Comparison of ENCODE assay signal across 34 mouse cellular contexts in genomic region chr4:111838882-111839281, GRCm38 (mm10).
"Had no signal": no experiment of that assay in that cellular context is flagged by ENCODE, and none has a peak within 500 bp of the region (broad histone marks: within the 10 kb centered on the region; RNA-seq: fewer than 3 reads in every experiment).

No protein-coding gene starts in this region.

- H3K9me3 ChIP-seq: heart, embryonic 10.5 days; heart, embryonic 12.5 days; heart, embryonic 15.5 days; hindbrain, embryonic 10.5 days; hindbrain, embryonic 12.5 days; hindbrain, embryonic 13.5 days; hindbrain, embryonic 15.5 days; intestine, embryonic 15.5 days; kidney, embryonic 15.5 days had no signal

- ATAC-seq: hindbrain, embryonic 16.5 days; inflammation-experienced regulatory T-cells, adult 6 months; intestine, embryonic 15.5 days; intestine, embryonic 16.5 days; intestine, postnatal 0 days had no signal

- DNase-seq: heart, postnatal 10 days; heart, postnatal 14 days; heart, postnatal 36 days; heart, postnatal 4 days; kidney, adult 11 months; kidney, adult 18-20 months; kidney, adult 2 months; kidney, adult 8-10 months; kidney, adult 9 months; kidney, postnatal 10 days; kidney, postnatal 14 days; kidney, postnatal 25 days; kidney, postnatal 36 days; kidney, postnatal 4 days; layer of hippocampus, adult 9-11 months; layer of hippocampus, postnatal 36 days had no signal

- H3K4me2 ChIP-seq: heart, embryonic 11.5 days; heart, embryonic 12.5 days; heart, embryonic 13.5 days; heart, embryonic 15.5 days; hindbrain, embryonic 12.5 days; hindbrain, embryonic 13.5 days; hindbrain, embryonic 14.5 days; hindbrain, embryonic 15.5 days; intestine, embryonic 15.5 days; kidney, embryonic 15.5 days had no signal

- H3K36me3 ChIP-seq: heart, embryonic 10.5 days; heart, embryonic 12.5 days; heart, embryonic 13.5 days; heart, embryonic 15.5 days; hindbrain, embryonic 10.5 days; hindbrain, embryonic 12.5 days; hindbrain, embryonic 13.5 days; hindbrain, embryonic 15.5 days; intestine, embryonic 15.5 days; kidney, embryonic 15.5 days had no signal

- H3K9ac ChIP-seq: heart, embryonic 12.5 days; heart, embryonic 13.5 days; heart, embryonic 15.5 days; hindbrain, embryonic 12.5 days; hindbrain, embryonic 13.5 days; hindbrain, embryonic 14.5 days; hindbrain, embryonic 15.5 days; intestine, embryonic 15.5 days; kidney, embryonic 15.5 days had no signal

- H3K4me3 ChIP-seq: heart, embryonic 10.5 days; heart, embryonic 12.5 days; heart, embryonic 13.5 days; heart, embryonic 15.5 days; hindbrain, embryonic 10.5 days; hindbrain, embryonic 12.5 days; hindbrain, embryonic 13.5 days; hindbrain, embryonic 15.5 days; intestine, embryonic 15.5 days; kidney, embryonic 15.5 days; layer of hippocampus, adult 2 months had no signal

- H3K4me1 ChIP-seq: heart, embryonic 10.5 days; heart, embryonic 12.5 days; heart, embryonic 13.5 days; heart, embryonic 15.5 days; hindbrain, embryonic 10.5 days; hindbrain, embryonic 12.5 days; hindbrain, embryonic 13.5 days; hindbrain, embryonic 15.5 days; intestine, embryonic 15.5 days; kidney, embryonic 15.5 days had no signal

- H3K27me3 ChIP-seq: heart, embryonic 12.5 days; heart, embryonic 13.5 days; heart, embryonic 15.5 days; hindbrain, embryonic 12.5 days; hindbrain, embryonic 13.5 days; hindbrain, embryonic 15.5 days; intestine, embryonic 15.5 days; kidney, embryonic 15.5 days had no signal

- H3K27ac ChIP-seq: heart, embryonic 10.5 days; heart, embryonic 13.5 days; heart, embryonic 15.5 days; hindbrain, embryonic 10.5 days; hindbrain, embryonic 12.5 days; hindbrain, embryonic 13.5 days; hindbrain, embryonic 14.5 days; hindbrain, embryonic 15.5 days; intestine, embryonic 15.5 days; kidney, embryonic 15.5 days; kidney, postnatal 0 days; layer of hippocampus, adult 2 months had no signal
